Mouse (Mus musculus): ENCODE results near the gene Smarcd3. TPM values are rescaled to one million over a fixed set of nuclear protein-coding genes. Genes with fewer than 3 reads are reported as not detected.

Smarcd3 gene
- total and polyA plus RNA-seq, 3 experiments: 1.3 to 2.2 TPM; not detected in 1

DNA sequence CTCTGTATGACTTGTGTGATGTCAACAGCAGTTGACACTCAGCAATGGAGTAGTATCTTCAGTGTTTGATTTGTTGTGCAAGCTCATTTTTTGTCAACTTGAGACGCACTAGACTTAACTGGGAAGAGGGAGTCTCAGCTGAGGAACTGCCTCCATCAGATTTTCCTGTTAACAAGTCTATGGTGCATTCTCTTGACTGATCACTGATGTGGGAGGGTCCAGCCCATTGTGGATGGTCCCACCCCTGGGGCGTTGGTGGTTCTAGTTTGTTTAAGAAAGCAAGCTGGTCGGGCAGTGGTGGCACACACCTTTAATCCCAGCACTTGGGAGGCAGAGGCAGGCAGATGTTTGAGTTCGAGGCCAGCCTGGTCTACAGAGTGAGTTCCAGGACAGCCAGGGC is 25.0 kb upstream of the Smarcd3 start:
- no peak overlapping the region for H3K9ac ChIP-seq (ENCODE audit: insufficient read depth, low read depth)
- H3K9me3 ChIP-seq (replicated peaks; ENCODE audit: low read length): no peaks in the 10 kb centered on the region
- DNase-seq (ENCODE audit: extremely low read depth): no peak
- H3K4me2 ChIP-seq (ENCODE audit: insufficient read depth, low read depth, poor library complexity, severe bottlenecking): no peak overlapping the region
- dilution Hi-C loops (cut with MboI; ENCODE audit: extremely low pct_ligation_motif_present, extremely low pct_unique_long_range_greater_than_20kb, low sequenced_read_pairs): no loop called here
- in situ Hi-C loops (cut with MboI; ENCODE audit: low pct_ligation_motif_present, low pct_unique_long_range_greater_than_20kb, low sequenced_read_pairs): no loop called here
- H3K36me3 ChIP-seq (replicated peaks in 1 of 2; ENCODE audit: control insufficient read depth in 1 of 2, insufficient read depth in 1 of 2, low read length in 1 of 2): no peaks in the 10 kb centered on the region
- H3K27ac ChIP-seq (ENCODE audit: insufficient read depth, low read depth): no peak overlapping the region
- no peak overlapping the region for H3K4me3 ChIP-seq (replicated peaks in 1 of 3; ENCODE audit: low read depth in 2 of 3, low read length in 2 of 3, poor library complexity in 1 of 3)
- no peaks in the 10 kb centered on the region for H3K27me3 ChIP-seq (replicated peaks)
- no peaks in the 10 kb centered on the region for H3K79me2 ChIP-seq (replicated peaks; ENCODE audit: control insufficient read depth, extremely low read depth, insufficient read depth, poor library complexity, severe bottlenecking)
- TF ChIP-seq BHLHE40 (IDR thresholded peaks at IDR 0.05; ENCODE audit: low read depth, low read length) (no peak), JUN (IDR thresholded peaks at IDR 0.05; ENCODE audit: insufficient read depth, low read depth, low read length) (no peak), TBP (conservative IDR thresholded peaks at IDR 0.05; ENCODE audit: low read depth, low read length) (no peak), NELFE (IDR thresholded peaks at IDR 0.05; ENCODE audit: low read depth, low read length) (no peak)
- no peaks in the 10 kb centered on the region; a peak in 1 of 4 replicates for H3K4me1 ChIP-seq (ENCODE audit: control insufficient read depth in 1 of 2, insufficient read depth in 2 of 2)

DNA sequence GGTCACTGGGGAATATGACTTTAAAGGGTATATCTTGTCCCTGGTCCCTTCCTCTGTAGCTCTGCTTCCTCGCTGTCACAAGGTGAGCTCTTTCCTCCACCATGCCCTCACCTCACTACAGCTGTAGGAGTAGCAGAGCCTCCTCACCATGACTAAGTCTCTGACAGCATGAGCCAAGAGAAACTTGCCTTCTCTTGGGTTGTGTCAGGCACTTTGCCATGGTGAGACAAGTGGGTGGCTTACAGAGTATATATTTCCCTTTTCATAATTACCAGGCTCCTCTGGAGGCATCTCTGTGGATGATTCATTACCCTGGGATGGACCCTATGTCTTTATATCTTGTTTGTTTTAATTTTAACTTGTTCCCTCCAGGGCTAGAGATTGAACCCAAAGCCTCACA is 21.2 kb upstream of the Smarcd3 start:
- DNase-seq (ENCODE audit: extremely low read depth): no peak
- TF ChIP-seq ZC3H11A (IDR thresholded peaks at IDR 0.05; ENCODE audit: low read depth, low read length) (no peak), TCF12 (IDR thresholded peaks at IDR 0.05; ENCODE audit: low read depth, low read length) (no peak), ETS1 (conservative IDR thresholded peaks at IDR 0.05; ENCODE audit: low read depth, low read length) (no peak), ZKSCAN1 (IDR thresholded peaks at IDR 0.05; ENCODE audit: borderline replicate concordance, low read depth, low read length) (no peak), ZNF384 (IDR thresholded peaks at IDR 0.05; ENCODE audit: low read depth, low read length) (no peak), USF2 (conservative IDR thresholded peaks at IDR 0.05; ENCODE audit: low read depth, low read length) (no peak), RAD21 (IDR thresholded peaks at IDR 0.05; ENCODE audit: low read depth, low read length) (no peak), MEF2A (IDR thresholded peaks at IDR 0.05; ENCODE audit: borderline replicate concordance, low read depth, low read length) (no peak), MAX (IDR thresholded peaks at IDR 0.05; ENCODE audit: low read length) (no peak), JUN (IDR thresholded peaks at IDR 0.05; ENCODE audit: insufficient read depth, low read depth, low read length) (no peak), ZMIZ1 (IDR thresholded peaks at IDR 0.05; ENCODE audit: low read depth, low read length) (no peak), JUND (conservative IDR thresholded peaks at IDR 0.05; ENCODE audit: low read depth, low read length) (no peak), EP300 (IDR thresholded peaks at IDR 0.05; ENCODE audit: low read length) (no peak), GABPA (IDR thresholded peaks at IDR 0.05; ENCODE audit: insufficient replicate concordance, low read depth, low read length) (no peak), CHD1 (IDR thresholded peaks at IDR 0.05; ENCODE audit: low read depth, low read length) (no peak), NRF1 (IDR thresholded peaks at IDR 0.05; ENCODE audit: low read depth, low read length) (no peak), TBP (conservative IDR thresholded peaks at IDR 0.05; ENCODE audit: low read depth, low read length) (no peak), MAFK (IDR thresholded peaks at IDR 0.05; ENCODE audit: insufficient replicate concordance, low read length) (no peak), KAT2A (IDR thresholded peaks at IDR 0.05; ENCODE audit: insufficient replicate concordance, low read length) (no peak)
- H3K27ac ChIP-seq (ENCODE audit: insufficient read depth, low read depth): no peak overlapping the region
- H3K9ac ChIP-seq (ENCODE audit: insufficient read depth, low read depth): no peak overlapping the region
- H3K27me3 ChIP-seq (replicated peaks): no peaks in the 10 kb centered on the region
- H3K79me2 ChIP-seq (replicated peaks; ENCODE audit: control insufficient read depth, extremely low read depth, insufficient read depth, poor library complexity, severe bottlenecking): no peaks in the 10 kb centered on the region
- no peak overlapping the region for H3K4me2 ChIP-seq (ENCODE audit: insufficient read depth, low read depth, poor library complexity, severe bottlenecking)
- no peaks in the 10 kb centered on the region for H3K4me1 ChIP-seq (ENCODE audit: control insufficient read depth in 1 of 2, insufficient read depth in 2 of 2)
- in situ Hi-C loops (cut with MboI; ENCODE audit: low pct_ligation_motif_present, low pct_unique_long_range_greater_than_20kb, low sequenced_read_pairs) (no loop called here), dilution Hi-C loops (cut with MboI; ENCODE audit: extremely low pct_ligation_motif_present, extremely low pct_unique_long_range_greater_than_20kb, low sequenced_read_pairs) (no loop called here)
- H3K4me3 ChIP-seq (replicated peaks in 1 of 3; ENCODE audit: low read depth in 2 of 3, low read length in 2 of 3, poor library complexity in 1 of 3): no peak overlapping the region
- no peaks in the 10 kb centered on the region for H3K9me3 ChIP-seq (replicated peaks; ENCODE audit: low read length)
- H3K36me3 ChIP-seq (replicated peaks in 1 of 2; ENCODE audit: control insufficient read depth in 1 of 2, insufficient read depth in 1 of 2, low read length in 1 of 2): no peaks in the 10 kb centered on the region
